Mouse (Mus musculus): ENCODE results near the gene Gm47429.

- TF ChIP-seq GATA1 (IDR thresholded peaks at IDR 0.05; ENCODE audit: borderline replicate concordance, low read length) (no peak), FLI1 (IDR thresholded peaks at IDR 0.05; ENCODE audit: low read length) (no peak)
These were observed 17.0 kb downstream of the Gm47429 start for GRCm38 (mm10) chr13:50426686-50427085.

Measured in megakaryocyte, embryonic 14.5 days (primary cell).